Mouse (Mus musculus) common myeloid progenitor, adult 5-6 weeks (primary cell): ENCODE data around the gene Slc6a8. TPM values are rescaled to one million over a fixed set of nuclear protein-coding genes. Genes with fewer than 3 reads are reported as not detected.

Source experiments
- ATAC-seq: replicated peaks from 2 replicates; pipeline ENCODE4 v1.8.0; 2016; ENCODE audit warnings: low read depth, mild to moderate bottlenecking, moderate TSS enrichment, inconsistent platforms; ENCODE audit not compliant: poor library complexity, severe bottlenecking
- total RNA-seq: library from RNA; stranded (forward); fragments of 200-1000, 187-1606 nt; gene quantifications from 2 replicates; pipeline ENCODE4 v1.2.3, GENCODE M21; 2017

The Slc6a8 gene
- total RNA-seq, result 0.15 and 0.50 TPM in 2 replicates

DNA sequence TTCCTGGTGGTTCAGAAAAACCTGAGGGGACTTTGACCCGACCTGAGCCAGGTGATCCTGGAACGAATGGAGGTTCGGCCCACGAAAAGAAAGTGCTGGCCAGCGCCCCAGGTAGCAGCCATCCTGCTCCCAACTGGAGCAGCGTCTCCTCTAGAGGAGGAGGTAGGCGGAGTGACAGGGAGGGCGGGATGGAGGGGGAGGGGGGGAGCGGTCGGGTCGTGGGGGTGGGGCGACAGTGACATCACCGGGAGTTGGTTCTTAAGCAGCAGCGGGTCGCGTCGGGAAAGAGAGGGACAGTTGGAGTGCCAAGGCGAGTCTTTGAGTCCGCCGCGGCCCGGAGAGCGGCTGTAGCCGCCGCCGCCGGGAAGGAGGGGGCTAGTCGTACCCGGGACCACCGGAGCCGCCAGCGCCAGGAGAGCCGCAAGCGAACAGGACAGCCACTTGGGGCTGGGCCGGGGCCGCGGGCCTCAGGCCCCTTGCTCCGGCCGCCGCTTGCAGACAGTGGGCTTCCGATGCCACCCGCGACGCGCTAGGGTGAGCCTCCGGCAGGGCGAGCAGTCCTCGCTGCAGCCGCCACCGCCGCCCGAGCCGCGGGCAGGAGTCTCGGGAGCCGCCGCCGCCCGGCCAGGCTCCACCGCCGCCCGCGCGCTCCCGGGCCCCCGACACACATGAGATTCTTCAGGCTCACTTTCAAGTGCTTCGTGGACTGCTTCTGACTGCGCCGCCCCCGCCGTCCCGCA is at the start of gene Slc6a8:
Gene Slc6a8 (plus strand): TSS at position 272 of the 740 bp plus-strand sequence.
- peak; percentile 48; the same call in 1 of the 2 replicates for ATAC-seq

DNA sequence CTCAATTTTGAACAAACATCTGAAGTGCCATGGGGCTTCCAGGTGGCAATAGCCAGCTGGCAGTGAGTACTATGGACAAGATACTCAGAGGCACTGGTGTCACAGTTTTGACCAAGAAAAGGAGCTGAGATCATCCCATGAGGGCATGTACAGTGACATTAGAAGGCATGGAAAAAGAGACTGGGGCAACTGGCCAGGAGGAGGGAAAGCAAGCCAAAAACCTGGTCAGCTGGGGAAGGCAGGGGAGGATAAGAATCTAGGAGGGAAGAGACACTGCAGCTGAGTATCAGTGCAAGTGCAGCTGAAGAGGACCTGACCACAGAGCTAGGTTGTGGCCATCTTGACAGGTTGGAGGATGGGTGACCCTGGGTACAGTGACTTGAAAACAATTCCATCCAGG is 46.0 kb upstream of the Slc6a8 start:
- ATAC-seq, result no peak

DNA sequence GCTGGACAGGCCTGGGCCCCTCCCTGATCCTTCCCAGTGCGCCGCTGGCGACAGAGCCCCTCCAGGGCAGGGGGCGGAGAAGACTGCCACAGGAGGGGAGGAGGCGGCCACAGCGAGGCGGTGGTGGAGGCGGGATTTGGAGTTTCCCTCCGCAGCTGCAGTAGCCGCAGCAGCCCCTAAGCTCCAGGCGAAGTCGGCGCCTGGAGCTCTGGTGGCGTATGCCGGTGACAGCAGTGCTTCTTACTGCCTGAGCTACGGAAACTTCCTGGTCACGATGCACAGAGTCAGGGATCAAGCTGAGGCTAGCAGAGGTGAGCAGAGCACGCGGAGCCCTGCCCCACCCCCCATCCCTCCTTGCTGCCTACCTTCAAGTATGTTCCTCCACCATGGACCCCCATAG is 37.5 kb upstream of the Slc6a8 start:
- peak; percentile 55 for ATAC-seq

DNA sequence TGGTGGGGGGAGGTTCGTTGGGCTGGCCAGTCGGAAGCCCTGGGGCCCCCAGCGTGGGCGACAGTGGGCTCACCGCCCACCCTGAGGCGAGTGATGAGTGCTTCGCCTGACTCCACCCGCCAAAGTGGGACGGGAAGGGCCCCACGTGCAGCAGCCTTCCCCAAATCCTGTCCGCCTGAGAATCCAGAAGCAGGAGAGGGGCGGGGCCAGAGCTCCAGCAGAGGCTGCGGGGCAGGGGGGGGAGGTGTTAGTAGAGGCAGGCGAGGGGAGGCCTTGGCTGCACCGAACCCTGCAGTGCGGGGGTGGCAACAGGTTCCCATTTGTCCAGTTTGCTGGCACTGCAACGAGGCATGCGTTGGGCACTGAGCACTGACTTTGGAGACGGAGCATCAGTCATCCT is 35.5 kb upstream of the Slc6a8 start:
- ATAC-seq, result no peak

DNA sequence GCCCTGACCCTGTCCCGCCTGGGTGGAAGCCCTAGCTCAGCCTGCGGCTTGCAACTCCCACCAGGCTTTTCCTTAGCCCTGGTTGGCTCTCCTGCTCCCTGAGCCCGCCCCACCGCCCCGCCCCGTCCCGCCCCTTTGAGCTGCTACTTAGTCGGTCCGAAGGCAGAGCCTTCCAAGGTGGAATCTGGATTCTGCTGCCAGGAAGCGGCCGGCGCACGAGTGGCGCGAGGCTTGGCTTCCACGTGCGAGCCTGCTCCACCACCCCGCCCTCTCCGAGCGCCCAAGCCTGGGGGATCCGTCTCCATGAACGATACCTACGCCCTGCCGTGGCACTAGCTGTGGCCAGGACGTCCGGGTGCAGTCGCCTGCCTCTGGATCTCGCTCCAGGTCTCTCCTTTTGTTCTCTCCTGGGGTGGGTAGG is 33.7 kb upstream of the Slc6a8 start, which contains the start of gene Dusp9:
Gene Dusp9 (plus strand): TSS at position 165 of the 421 bp plus-strand sequence.
- ATAC-seq, result peak; percentile 67

DNA sequence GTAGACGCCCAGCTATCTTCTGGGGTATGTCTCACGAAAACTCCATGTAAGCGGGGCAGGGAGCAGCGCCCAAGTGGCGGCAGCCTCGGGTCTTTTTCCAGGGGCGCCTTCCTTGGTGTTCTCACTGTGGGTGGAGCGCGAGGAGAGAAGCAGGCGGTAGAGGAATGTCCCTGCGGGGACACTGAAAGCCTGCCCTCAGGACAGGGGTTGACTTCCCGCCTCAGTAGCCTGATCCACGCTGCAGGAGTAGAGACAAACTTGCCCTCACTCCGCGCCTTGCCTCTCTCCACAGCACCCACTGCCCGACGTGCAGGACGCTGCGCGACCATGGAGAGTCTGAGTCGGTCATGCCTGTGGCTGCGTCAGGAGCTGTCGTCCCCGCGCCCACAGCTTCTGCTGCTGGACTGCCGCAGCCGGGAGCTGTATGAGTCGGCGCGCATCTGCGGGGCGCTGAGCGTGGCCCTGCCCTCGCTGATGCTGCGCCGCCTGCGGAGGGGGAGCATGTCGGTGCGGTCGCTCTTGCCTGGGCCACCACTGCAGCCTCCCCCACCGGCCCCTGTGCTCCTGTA is 33.0 kb upstream of the Slc6a8 start:
- ATAC-seq, result peak; percentile 31

DNA sequence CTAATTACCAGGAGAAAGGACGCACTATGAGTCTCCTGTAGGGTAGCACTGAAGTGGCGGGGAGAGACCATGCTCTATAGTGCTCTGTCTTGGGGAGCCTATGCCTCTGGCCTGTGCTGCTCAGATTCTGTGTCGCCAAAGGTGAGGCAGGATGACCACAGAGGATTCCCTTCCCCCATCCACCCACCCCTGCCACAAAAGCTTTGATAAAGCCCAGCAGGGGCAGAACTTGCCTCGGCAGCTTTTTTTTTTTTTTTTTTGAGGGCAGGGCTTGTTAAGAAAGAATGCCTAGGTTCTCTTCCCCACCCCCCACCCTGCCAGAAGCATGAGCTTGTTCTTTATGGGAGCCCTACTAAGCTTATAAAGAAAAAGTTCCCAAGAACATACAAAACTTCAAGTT is 27.8 kb upstream of the Slc6a8 start:
- ATAC-seq, result no peak

DNA sequence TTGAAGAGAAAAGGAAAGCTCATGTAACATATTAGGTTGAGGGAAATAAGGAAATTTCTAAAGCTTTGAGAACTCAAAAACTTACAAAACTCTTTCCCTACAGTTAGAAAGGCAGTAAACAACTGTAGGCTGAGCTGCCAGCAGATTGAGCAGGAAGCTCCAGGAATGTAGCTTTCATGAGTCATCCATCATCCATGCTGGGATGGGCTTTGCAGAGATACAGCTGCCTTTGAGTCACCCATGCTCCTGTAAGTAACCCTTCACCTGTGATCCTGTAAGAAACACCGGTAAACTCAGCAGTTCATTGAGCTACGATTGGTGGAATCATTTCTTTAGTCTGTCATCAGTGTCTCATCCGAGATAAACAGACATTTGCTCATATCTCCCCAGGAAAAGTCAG is 22.1 kb upstream of the Slc6a8 start:
- no peak for ATAC-seq

DNA sequence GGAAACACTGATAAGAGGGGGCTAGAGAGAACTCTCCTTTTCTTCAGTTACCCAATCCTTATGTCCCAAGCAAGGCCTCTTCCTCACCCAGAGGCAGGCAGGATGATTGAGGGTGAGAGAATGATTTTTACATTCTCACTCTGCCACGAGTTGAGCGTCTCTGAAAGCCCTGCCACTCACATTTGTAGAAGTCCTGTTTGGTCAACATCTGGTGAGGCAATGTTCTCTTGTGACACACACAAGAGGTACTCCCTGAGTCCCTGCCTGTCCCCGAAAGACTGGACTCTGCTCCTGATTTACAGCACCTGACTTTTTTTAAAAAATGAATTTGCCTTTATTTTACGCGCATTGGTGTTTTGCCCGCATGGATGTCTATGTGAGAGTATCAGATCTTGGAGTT is 19.6 kb upstream of the Slc6a8 start:
- no peak for ATAC-seq

DNA sequence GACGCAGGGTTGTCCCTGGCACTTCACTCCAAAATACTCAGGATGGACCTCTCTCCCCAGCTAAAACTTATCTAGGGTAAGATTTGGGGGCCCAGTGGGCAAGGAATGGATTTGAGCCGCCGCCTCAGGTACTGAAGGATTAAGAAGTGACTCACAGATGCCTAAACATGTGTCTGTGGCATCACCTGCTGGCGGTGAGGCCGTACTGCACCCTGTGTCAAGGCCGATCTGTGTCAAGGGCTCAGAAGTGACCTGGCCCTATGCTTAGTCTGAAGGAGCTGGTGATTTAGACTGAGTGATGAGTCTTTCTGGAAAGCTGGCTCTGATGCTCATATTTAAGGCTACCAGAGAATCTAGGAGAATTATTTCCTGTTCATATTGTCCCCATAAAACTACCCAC is 18.8 kb upstream of the Slc6a8 start:
- peak; percentile 87 for ATAC-seq

DNA sequence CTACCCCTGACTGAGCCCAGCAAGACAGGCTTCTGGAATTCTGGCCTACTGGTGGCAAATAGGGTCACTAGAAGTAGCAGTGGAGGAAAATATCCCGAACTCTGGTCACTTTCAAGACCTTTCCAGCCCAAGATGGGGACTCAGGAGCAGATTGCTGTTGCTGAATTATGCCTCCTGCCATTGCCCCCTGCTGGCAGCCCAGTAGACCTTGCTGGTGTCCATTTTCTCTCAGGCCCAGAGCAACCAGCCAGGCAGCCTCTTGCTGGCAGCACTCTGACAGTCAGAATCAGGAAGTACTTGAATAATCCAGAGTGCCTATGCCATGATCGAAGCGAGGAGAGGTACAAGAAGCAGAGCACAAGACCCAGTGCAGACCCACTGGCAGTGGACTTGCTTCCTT is 17.4 kb upstream of the Slc6a8 start:
- ATAC-seq, result peak; percentile 68

DNA sequence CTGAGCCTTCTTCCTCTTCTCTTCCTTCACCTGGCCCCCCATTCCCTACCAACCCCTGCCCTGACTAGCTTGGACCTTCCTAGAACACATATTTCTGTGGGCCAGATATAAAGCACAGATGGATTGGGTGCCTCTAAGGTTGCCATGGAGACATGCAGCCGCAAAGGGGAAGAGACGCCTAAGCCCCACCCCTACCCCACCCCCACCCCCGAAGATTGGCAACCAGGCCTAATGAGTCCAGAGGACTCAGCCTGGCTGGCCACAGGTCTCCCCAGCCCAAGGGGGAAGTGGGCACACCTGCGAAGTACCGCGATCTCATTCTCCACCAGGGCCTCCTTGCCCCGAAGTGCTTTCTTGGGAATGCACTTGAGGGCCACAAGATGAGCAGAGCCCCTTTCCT is 14.6 kb upstream of the Slc6a8 start:
- ATAC-seq, result peak; percentile 22; the same call in 1 of the 2 replicates

DNA sequence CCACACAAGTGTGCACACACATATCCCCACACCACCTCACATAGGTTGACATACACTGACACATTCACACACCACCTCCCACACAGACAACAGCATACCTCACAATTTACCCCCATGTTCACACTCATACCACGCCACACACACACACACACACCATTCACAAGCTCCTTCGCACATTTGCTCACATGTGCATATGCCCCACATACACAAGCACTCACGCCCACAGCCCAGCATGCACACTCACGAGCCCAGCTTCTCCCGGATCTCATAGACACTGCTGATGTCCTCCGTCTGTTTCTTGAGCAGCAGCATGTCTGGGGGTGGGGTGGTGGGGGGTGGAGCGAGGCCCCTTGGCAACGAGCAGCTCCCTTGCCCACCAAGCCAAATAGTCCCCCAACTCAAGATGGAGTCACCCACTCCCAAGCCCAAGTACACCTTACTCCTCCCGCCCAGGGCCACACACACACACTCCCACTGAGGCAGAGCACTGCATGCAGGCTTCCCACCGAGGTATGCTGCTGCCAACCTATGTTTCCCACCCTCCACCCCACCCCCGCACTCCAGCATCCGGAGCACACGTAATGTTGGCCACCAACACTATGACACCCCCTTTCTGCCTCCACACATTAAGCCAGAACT is 13.9 kb upstream of the Slc6a8 start:
- ATAC-seq, result no peak

DNA sequence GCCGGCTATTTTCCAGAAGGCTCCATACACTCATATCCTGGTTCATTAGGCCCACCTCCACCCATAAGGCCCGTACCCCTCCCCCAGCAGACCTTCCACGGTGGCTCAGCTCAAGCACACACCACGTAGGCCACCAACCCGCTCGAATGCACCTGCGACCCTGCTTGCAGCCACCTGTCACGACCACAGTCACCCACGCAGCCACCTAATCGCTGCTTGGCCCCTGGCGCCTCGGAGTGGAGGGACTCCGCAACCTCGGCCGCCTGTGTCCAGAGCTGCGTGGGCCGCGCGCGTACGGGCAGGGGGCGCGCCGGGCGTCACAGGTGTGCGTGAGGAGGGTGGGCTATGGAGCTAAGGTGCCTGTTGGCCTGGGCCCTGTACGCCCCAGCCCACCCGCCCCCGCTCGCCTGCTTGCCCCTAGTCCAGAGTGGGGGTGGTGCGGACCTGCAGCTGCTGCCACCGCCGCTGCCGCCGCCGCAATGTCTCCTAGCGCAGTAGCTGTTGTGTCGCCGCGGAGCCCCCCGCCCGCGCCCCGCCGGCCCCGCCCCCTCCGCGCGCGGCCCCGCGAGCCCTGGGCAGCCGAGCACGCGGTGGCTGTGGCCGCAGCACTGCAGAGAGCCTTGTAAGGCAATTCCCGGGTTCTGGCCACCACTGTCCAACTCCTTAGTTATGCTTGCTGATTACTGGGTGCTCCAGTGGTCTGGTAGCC is 13.2 kb upstream of the Slc6a8 start, which contains the start of gene Pnck:
Gene Pnck (minus strand): TSS at position 543 of the 709 bp plus-strand sequence.
- ATAC-seq, result no peak

DNA sequence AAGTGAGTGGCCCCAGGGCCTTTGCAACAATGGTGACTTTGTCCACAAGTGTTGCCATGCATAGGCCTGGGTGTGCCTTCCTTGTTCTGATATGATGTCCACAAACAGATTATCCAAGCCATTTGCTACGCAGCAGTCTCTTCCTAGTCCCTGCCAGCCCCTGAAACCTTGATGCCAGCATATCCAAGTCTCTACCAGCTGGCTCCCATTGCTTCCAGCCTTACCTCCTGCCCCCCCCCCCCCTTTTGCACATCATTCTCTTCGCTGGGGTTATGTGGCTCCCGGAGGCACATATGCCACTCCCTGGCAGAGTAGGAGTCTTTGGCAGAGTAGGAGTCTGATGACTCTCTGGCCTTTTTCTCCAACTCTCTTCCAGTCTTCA is 12.7 kb upstream of the Slc6a8 start:
- ATAC-seq, result no peak

DNA sequence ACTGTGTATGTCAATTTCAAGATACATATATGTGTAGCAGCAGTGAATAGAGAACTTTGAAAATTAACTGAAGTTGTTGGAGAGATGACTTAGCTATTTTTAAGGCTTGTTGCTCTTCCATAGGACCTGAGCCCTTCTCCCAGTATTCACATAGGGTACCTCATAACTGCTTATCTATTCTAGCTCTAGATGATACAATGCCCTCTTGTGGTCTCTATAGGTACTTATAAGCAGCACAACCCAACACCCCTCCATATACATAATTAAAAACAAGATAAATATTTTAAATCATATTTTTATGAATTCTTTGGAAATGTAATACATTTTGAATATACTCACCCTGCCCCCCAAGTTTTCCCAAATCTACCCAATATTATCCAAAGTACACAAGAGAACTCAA is 9.8 kb upstream of the Slc6a8 start:
- ATAC-seq, result peak; percentile 66; the same call in 1 of the 2 replicates

DNA sequence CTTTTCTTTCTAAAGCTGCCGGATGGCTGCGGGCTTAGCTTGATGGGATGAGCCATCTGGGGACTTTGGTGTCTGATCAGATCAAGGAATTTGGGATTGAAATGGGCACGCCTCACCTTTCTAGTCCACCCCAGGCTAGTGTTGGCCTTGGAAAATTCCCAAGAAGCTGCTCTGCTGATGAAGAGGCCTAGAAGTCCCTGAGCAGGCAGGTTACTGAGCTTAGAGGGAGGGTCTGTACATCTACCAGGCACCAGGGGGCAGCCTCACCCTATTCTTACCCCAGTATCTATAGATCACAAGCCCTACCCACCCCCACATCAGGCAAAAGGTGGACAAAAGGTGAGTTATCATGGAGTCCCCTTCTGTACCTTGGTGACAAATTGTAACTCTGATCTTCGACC is 919 bp upstream of the Slc6a8 start:
- peak; percentile 89 for ATAC-seq

DNA sequence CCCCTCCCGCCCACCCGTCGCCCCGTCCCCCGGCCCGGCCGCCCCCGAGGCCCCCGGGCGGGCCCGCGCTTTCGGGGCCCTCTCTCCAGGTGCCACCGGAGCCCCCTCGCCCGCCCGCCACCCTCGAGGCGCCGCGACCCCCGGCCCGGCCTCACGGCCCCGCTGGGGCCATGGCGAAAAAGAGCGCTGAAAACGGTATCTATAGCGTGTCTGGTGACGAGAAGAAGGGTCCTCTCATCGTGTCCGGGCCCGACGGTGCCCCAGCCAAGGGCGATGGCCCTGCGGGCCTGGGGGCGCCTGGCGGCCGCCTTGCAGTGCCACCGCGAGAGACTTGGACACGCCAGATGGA is 643 bp downstream of the Slc6a8 start:
- ATAC-seq, result no peak

DNA sequence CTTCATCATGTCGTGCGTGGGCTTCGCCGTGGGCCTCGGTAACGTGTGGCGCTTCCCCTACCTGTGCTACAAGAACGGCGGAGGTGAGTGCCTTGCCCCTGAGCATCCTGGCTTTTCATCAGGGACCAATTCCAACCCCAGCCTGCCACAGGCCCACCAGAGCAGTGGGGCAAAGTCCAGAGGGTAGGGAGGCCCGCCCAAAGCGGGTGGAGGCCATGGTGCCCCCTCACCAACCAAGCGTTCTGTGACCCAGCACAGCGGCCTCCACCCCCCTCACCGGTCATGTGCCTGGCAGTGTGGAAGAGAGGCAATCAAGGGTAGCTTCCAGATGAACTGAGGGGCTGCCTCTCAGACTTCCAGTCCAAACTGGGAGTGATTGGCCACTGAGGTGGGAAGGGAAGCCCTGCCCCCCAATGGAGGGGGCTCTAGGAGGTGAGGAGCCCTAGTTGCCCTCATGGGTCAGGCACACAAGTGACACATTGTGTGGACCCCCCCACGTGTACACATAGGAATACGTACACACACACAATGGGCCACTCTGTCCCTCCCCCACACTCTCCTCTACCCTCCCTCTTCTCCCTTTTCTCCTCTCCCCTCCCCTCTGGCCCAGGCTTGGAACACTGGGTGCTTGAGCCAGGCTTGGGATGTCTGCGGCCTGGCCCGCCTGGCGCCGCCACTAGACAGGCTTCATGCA is 1.2 kb downstream of the Slc6a8 start:
- no peak for ATAC-seq

DNA sequence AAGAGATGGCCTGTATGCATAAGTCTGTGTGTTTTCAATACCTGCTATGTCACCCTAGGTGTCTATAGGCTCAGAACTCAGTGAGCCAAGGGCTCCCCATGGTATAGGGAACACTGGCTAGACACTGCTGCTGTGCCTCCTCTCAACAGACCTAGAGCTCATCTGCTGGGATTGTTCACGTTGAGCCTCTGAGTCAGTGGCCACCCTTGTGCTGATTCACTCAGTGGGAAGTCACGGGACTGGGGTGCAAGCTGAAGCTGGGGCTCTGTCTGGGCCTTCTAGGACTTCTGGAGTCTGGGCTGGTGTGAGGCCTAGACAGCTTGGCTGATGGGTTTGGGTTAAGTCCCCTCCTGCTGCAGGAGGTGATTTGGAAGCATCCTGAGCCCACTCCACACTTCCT is 2.3 kb downstream of the Slc6a8 start:
- ATAC-seq, result no peak
